Mouse (Mus musculus): ENCODE measurements around the gene Pdxp.

The Pdxp gene

GRCm38 (mm10) chr15:78927021-78927787 lies 13.5 kb downstream of the Pdxp start:
- in situ Hi-C loops (cut with MboI, MseI) = loop anchor here in 1 of 2 experiments (25.0 kb wide), 1 partner anchor 965 kb away; the partner anchor contains the start of genes Eif3d and Foxred2

DNA sequence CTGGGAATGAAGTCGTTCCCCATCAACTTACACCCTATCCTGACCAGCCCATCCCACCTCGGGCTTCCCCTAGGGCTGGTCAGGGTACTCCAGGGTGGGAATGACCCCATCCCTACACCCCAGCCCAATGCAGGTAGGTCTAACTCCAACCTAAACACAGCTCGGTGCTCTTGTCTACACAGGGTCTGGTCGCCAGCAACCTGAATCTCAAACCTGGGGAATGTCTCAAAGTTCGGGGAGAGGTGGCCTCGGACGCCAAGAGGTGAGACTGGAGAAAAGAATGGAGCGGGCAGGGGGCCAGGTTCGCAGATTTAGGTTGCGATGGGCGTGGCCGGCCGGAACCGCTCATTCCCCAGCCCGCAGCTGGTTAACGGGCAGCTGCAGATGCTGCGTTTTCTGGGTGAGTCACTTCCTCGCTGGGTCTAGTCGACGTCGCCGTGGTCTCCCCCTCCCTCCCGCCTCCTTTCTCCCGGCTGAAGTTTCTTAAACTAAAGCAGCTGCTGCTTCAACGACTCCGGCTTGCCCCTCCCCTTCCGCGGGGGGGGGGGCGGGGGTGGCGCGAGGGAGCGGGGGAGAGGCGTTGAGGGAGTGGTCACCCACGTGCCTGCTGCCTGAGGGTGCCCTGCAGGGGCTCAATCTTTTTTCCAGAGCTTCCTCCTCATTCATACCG lies 14.2 kb downstream of the Pdxp start:
- in situ Hi-C loops (cut with MboI, MseI) = loop anchor here in 1 of 2 experiments (25.0 kb wide), 1 partner anchor 966 kb away; the partner anchor contains the start of genes Eif3d and Foxred2

DNA sequence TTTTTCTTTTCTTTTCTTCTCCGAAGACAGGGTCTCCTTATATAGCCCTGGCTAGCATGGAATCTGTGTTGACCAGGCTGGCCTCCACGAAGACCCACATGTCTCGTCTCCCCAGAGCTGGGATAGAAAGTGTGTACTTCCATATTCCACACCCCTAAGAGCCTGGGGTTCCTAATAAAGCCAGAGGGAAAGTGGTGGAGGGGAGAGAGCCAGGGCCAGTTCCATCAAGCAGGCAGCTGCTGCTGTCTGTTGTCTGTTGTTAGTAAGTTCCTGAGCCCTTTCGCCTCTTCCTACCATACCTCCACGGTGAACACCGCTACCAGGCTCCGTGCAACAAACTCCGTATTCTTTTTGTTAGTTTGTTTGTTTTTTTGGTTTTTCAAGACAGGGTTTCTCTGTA lies 14.8 kb downstream of the Pdxp start:
- in situ Hi-C loops (cut with MboI, MseI) = loop anchor here in 1 of 2 experiments (25.0 kb wide), 1 partner anchor 966 kb away; the partner anchor contains the start of genes Eif3d and Foxred2

GRCm38 (mm10) chr15:78930192-78930706 lies 16.5 kb downstream of the Pdxp start:
- in situ Hi-C loops (cut with MboI, MseI) = loop anchor here in 1 of 2 experiments (25.0 kb wide), 1 partner anchor 968 kb away; the partner anchor contains the start of genes Eif3d and Foxred2

GRCm38 (mm10) chr15:78930801-78931426 lies 17.2 kb downstream of the Pdxp start:
- in situ Hi-C loops (cut with MboI, MseI) = loop anchor here in 1 of 2 experiments (25.0 kb wide), 1 partner anchor 969 kb away; the partner anchor contains the start of genes Eif3d and Foxred2

DNA sequence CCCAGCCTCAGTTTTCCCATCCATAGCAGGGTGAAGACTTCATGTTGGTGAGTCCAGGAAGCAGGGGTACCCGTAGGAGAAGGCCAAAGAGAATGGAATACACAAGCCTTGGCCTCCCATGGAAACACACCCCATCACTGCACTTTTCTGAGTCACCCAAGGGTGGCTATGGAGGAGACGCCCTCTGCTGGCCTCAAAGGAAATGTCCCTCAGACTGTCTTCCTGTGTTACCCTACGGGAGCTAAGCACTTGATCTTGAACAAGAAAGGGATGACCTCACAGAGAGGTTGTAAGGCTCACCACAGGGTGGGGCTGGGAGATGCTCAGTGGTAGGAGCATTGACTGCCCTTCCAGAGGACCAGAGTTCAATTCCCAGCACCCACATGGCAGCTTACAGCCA lies 17.9 kb downstream of the Pdxp start:
- in situ Hi-C loops (cut with MboI, MseI) = loop anchor here in 1 of 2 experiments (25.0 kb wide), 1 partner anchor 969 kb away; the partner anchor contains the start of genes Eif3d and Foxred2

DNA sequence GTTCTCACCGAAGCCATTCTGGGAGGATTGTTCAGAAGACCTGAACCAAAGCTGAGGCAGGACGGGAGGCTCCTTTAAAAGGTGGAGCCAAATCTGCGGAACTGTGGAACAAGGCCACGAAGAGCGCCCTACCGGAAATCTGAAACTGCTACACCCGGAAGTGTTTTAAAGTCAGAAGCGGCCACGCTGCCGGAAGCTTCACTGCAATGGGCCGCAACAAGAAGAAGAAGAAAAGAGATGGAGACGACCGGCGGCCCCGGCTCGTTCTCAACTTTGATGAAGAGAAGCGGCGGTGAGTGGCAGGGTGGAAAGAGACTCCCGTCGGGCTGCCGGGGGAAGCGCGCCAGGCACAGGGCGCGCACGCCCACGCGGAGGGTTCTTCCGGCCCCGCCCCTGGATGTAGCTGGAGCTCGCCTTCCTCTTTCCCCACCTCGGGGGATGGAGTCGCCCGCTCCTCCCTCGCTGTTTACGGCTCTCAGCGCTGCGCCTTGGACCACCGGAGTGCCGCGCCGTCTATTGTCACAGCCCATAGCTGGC lies 21.1 kb downstream of the Pdxp start, which contains the start of gene Nol12:
Gene Nol12 (plus strand): TSS at position 150 of the 537 bp plus-strand sequence.
- in situ Hi-C loops (cut with MboI, MseI) = loop anchor here in 1 of 2 experiments (25.0 kb wide), 1 partner anchor 973 kb away; the partner anchor contains the start of genes Eif3d and Foxred2

DNA sequence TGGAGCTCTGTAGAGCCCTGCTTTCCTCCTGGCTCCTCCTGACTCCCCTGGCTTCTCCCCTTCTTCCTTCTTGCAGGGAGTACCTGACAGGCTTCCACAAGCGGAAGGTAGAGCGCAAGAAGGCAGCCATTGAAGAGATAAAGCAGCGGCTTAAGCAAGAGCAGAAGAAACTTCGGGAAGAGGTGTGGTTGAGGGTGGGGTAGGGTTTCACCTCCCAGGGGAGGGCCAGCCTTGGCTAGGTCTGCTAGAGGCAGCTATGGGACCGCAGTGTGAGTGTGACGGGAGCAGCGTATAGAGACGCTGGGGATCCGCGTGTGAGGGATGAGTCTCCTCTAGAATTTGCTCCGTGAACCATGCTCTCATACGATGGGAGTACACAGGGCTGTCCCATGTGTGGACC lies 22.7 kb downstream of the Pdxp start:
- in situ Hi-C loops (cut with MboI, MseI) = loop anchor here in 1 of 2 experiments (25.0 kb wide), 1 partner anchor 974 kb away; the partner anchor contains the start of genes Eif3d and Foxred2

DNA sequence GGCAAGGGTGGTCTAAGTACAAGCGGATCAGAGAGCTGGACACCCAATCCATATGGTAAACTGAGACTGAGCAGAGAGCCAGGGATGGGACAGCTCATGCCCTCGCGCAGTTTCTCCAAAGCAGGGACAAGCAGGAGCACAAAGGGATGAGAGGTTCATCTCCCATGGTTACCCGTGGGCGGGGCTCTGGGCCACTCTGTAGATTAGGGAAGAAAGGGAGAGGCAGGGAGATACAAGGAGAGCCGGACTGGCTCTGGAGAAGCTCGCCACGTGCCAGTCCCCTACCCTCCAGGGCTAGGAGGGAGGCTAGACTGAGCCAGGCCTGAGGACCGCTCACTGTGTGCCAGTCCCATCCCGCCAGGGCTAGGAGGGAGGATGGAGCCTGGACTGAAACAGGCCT lies 23.6 kb downstream of the Pdxp start:
- in situ Hi-C loops (cut with MboI, MseI) = loop anchor here in 1 of 2 experiments (25.0 kb wide), 1 partner anchor 975 kb away; the partner anchor contains the start of genes Eif3d and Foxred2

DNA sequence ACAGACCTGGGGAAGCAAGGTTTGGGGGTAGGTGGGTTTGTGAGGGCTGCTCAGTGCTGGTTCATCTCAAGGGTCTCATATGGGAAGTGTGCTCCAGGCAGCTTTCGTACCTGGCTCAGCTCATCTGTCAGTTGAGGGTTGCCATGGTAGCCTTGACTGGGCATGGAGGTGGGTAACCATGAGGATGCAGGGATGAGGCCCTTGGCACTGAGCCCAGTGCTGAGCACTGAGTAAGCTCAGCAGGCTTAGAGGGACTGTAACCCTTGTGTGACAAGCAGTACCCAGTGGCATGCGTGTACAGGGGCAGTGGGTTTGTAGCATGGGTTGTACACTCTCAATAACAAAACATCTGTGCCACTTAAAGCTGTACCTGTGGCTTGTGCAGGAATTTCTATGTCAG lies 24.2 kb downstream of the Pdxp start:
- in situ Hi-C loops (cut with MboI, MseI) = loop anchor here in 1 of 2 experiments (25.0 kb wide), 1 partner anchor 976 kb away; the partner anchor contains the start of genes Eif3d and Foxred2

DNA sequence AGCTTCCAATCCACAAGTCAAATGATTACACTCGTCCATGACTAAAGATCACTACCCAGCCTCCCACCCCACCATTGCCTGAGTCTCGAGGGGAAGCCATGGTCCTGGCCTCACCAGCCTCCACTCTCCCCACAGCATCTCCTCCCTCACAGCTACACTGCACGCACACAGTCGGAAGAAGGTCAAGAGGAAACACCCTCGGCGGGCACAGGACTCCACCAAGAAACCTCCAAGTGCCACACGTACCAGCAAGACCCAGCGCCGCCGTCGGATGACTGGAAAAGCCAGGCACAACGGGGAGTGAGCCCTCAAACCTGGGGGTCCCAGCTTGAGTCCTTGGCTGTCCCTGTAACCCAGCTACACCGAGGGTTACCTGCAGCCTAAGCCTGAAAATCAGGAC lies 26.6 kb downstream of the Pdxp start:
- in situ Hi-C loops (cut with MboI, MseI) = loop anchor here in 1 of 2 experiments (25.0 kb wide), 1 partner anchor 978 kb away; the partner anchor contains the start of genes Eif3d and Foxred2

- in situ Hi-C loops (cut with MboI, MseI) = loop anchor here in 1 of 2 experiments (25.0 kb wide), 1 partner anchor 980 kb away; the partner anchor contains the start of genes Eif3d and Foxred2
Measured at GRCm38 (mm10) chr15:78942663-78943062, 28.9 kb downstream of the Pdxp start.

GRCm38 (mm10) chr15:78946232-78946631 lies 32.5 kb downstream of the Pdxp start:
- in situ Hi-C loops (cut with MboI, MseI) = loop anchor here in 1 of 2 experiments (25.0 kb wide), 1 partner anchor 984 kb away; the partner anchor contains the start of genes Eif3d and Foxred2

GRCm38 (mm10) chr15:78947657-78948056 lies 33.9 kb downstream of the Pdxp start, which contains the start of gene Triobp:
Triobp (plus strand) TSS chr15:78947724.
- in situ Hi-C loops (cut with MboI, MseI) = loop anchor here in 1 of 2 experiments (25.0 kb wide), 1 partner anchor 985 kb away; the partner anchor contains the start of genes Eif3d and Foxred2

DNA sequence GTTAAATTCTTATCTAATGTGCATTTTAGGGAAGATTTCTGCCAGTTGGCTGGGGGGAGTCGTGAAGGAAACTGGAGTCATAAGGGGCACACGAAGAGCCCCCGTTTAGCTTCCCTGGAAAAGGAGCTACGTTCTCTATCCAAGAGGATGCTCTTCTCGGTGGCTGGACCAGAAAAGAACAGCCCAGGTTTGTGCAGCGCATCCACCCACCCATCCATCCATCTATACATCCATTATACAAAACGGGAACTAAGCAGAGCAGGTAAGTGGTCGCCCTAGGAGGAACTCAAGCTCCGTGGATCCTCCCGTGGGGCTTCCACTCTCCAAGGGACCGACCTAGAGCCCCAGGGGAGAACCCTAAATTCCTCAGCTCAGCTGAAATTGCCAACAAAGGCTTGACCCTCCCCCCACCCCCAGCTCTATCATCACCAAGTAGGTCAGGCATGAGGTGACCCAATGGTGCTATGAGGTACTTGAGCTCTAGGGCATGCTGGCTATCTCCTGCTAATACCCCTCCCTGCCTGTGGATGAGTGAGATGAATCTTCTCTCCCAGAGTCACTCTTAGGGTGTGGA lies 34.5 kb downstream of the Pdxp start:
- in situ Hi-C loops (cut with MboI, MseI) = loop anchor here in 1 of 2 experiments (25.0 kb wide), 1 partner anchor 986 kb away; the partner anchor contains the start of genes Eif3d and Foxred2

DNA sequence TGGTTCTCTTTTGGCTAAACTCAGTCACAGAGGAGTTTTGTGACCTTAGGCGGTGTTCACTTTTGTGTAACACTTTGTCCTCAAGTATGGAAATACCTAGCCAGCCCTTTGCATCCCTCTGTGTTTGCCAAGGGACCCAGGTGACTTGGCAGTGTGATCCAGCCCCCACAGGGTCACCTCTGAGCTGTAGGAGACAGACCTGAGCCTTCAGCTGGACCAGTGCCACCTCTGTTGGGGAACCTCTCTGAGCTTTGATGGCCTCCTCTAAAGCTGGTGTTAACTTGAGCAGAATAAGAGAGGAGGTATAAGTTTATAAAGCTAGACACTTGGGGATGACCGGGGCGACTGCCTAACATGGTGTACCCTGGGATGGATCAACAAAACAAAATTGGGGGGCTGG lies 35.2 kb downstream of the Pdxp start:
- in situ Hi-C loops (cut with MboI, MseI) = loop anchor here in 1 of 2 experiments (25.0 kb wide), 1 partner anchor 987 kb away; the partner anchor contains the start of genes Eif3d and Foxred2

GRCm38 (mm10) chr15:78955663-78956062 lies 41.9 kb downstream of the Pdxp start:
- in situ Hi-C loops (cut with MboI, MseI) = no loop called here

GRCm38 (mm10) chr15:78956351-78956750 lies 42.6 kb downstream of the Pdxp start:
- in situ Hi-C loops (cut with MboI, MseI) = no loop called here

DNA sequence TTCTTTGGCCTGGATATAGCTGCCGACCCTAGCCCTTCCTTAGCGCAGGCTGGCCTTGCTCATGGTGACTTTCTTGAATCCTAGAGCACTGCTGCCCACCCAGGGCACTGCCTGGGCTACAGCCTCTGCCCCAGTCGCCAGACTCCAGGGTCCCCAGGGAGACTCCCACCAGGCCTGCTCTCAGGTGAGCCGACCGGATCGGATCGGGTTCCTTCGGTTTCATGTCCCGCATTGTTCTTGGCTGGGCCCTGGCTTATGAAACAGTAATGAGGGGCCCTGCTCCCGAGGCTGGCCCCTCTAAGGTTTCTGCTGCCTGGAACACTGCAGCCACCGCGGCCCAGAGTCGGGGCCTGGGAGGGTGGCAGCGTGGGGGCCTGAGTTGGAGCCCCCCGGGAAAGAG lies 43.3 kb downstream of the Pdxp start:
- in situ Hi-C loops (cut with MboI, MseI) = no loop called here

GRCm38 (mm10) chr15:78959537-78959936 lies 45.8 kb downstream of the Pdxp start:
- in situ Hi-C loops (cut with MboI, MseI) = no loop called here
